Mouse (Mus musculus): ENCODE data around the gene Prex1. TPM values are rescaled to one million over a fixed set of nuclear protein-coding genes. Genes with fewer than 3 reads are reported as not detected.

Gene Prex1
- total RNA-seq, 2 experiments from 2014 or later = 7.4 to 11.5 TPM

Other genes starting within 250 kb of the Prex1 start
- gene Trp53rkb, start 78.7 kb upstream of the Prex1 start, total RNA-seq (2021) = 1 to 10 TPM; 3.1 to 4.3 TPM
- gene Arfgef2, start 91.8 kb upstream of the Prex1 start, total RNA-seq (2021) = 10 to 100 TPM; 18.5 to 20.7 TPM
- 10 to 100 TPM; 46.8 to 50.2 TPM for gene Cse1l, start 192.2 kb upstream of the Prex1 start, total RNA-seq (2021)

All from gastrocnemius, postnatal 14 days (tissue).